Comparison of ENCODE assay signal across 10 mouse cellular contexts in the genomic region with DNA sequence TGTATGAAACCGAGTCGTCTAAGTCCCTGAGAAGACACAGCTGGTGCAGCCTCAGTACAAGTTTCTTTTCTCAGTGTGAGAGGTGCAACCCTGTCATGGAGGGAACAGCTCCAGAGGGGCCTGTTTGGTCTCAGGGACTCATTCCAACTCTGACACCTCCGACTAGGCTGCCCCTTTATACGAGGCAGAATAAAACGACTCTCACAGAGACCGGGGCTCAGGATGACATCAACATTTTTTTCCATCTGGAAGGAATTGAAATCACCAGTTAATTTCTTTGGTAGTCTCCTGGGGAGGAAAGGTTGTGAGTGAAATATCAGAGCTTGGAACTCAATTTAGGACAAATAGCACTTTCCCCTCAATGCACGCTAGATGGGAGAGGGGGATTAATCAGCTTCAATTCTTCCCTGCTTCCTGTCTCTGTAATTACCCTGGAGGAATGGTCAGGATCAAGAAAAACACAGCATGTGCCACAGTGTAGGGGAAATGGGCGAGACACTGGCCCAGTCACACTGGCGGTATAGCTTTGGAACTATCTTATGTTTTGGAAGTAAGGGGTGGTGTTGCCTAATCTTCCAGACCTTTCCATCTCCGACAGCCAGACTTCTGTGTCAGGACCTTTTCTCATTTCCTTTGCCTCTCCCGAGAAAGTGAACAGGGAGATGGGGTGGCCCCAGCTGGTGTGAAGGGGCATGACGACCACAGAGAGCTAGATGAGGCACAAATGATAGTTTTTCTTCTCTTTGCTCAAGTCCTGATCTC. TPM values are rescaled to one million over a fixed set of nuclear protein-coding genes. Genes with fewer than 3 reads are reported as not detected.
A peak's percentile ranks its signal among the peaks of the same experiment; 100 is the strongest.
DNase-seq lines count a peak whose midpoint lies in the region; ATAC-seq lines count a peak whose summit lies in the region.
"Had no signal": no experiment of that assay in that cellular context is flagged by ENCODE, and none has a peak within 500 bp of the region (broad histone marks: within the 10 kb centered on the region; RNA-seq: fewer than 3 reads in every experiment).

No protein-coding gene starts in this region.

- peak overlapping the region; percentile 75 for H3K27ac ChIP-seq in kidney, embryonic 14.5 days (ENCODE audit: low read depth, low read length)
- H3K27ac ChIP-seq in forebrain, embryonic 16.5 days (ENCODE audit: low read length), result no peak overlapping the region
- H3K27ac ChIP-seq: liver, embryonic 13.5 days had no signal

- H3K27me3 ChIP-seq in kidney, embryonic 14.5 days (ENCODE audit: control insufficient read depth, insufficient read depth, low read length), result no peaks in the 10 kb centered on the region
- H3K27me3 ChIP-seq in forebrain, embryonic 16.5 days (replicated peaks; ENCODE audit: control insufficient read depth, insufficient read depth, low read length), result no peaks in the 10 kb centered on the region
- H3K27me3 ChIP-seq: liver, embryonic 13.5 days had no signal

- no peak for DNase-seq in kidney, adult 9 months
- DNase-seq in heart, postnatal 4 days, result peak; percentile 65
- DNase-seq in lung, postnatal 4 days, result peak; percentile 68 to 87
- DNase-seq in ovary, postnatal 14 days (ENCODE audit: low spot score), result no peak
- DNase-seq in adrenal gland, postnatal 36 days, result no peak
- no peak for DNase-seq in layer of hippocampus, postnatal 36 days
- DNase-seq: liver, embryonic 13.5 days had no signal

- WGBS in kidney, embryonic 14.5 days, result 27% methylated on average over 12 of the region's 12 CpGs
- WGBS in forebrain, embryonic 16.5 days, result 27% methylated on average over 12 of the region's 12 CpGs

- H3K4me2 ChIP-seq in kidney, embryonic 14.5 days (replicated peaks; ENCODE audit: low read depth, low read length), result no peak overlapping the region
- H3K4me2 ChIP-seq in forebrain, embryonic 16.5 days (ENCODE audit: low read length), result no peak overlapping the region
- H3K4me2 ChIP-seq: liver, embryonic 13.5 days had no signal

- H3K4me3 ChIP-seq in kidney, embryonic 14.5 days (ENCODE audit: low read length), result no peak overlapping the region
- H3K4me3 ChIP-seq in forebrain, embryonic 16.5 days (replicated peaks; ENCODE audit: low read length), result no peak overlapping the region
- H3K4me3 ChIP-seq: liver, embryonic 13.5 days had no signal

- H3K9ac ChIP-seq in kidney, embryonic 14.5 days (ENCODE audit: low read depth, low read length), result no peak overlapping the region
- no peak overlapping the region for H3K9ac ChIP-seq in forebrain, embryonic 16.5 days (replicated peaks; ENCODE audit: low read depth, low read length)
- H3K9ac ChIP-seq: liver, embryonic 13.5 days had no signal

- no peaks in the 10 kb centered on the region for H3K36me3 ChIP-seq in kidney, embryonic 14.5 days (ENCODE audit: control insufficient read depth, insufficient read depth, low read length)
- no peaks in the 10 kb centered on the region for H3K36me3 ChIP-seq in forebrain, embryonic 16.5 days (ENCODE audit: control insufficient read depth, insufficient read depth)
- H3K36me3 ChIP-seq: liver, embryonic 13.5 days had no signal

- ATAC-seq in kidney, embryonic 14.5 days (ENCODE audit: low FRiP score, low TSS enrichment), result peak; percentile 95
- peak; percentile 62 for ATAC-seq in forebrain, embryonic 16.5 days
- ATAC-seq: CD4-positive, CD25-positive, alpha-beta regulatory T cell, adult 4 months had no signal

- no peaks in the 10 kb centered on the region for H3K4me1 ChIP-seq in kidney, embryonic 14.5 days (ENCODE audit: control insufficient read depth, insufficient read depth, low read length)
- H3K4me1 ChIP-seq in forebrain, embryonic 16.5 days (replicated peaks; ENCODE audit: control insufficient read depth, insufficient read depth, low read length), result peaks cover 7% of the 10 kb centered on the region
- H3K4me1 ChIP-seq: liver, embryonic 13.5 days had no signal

- no peaks in the 10 kb centered on the region for H3K9me3 ChIP-seq in kidney, embryonic 14.5 days (ENCODE audit: control insufficient read depth, low read length)
- H3K9me3 ChIP-seq in forebrain, embryonic 16.5 days (ENCODE audit: control insufficient read depth, low read length), result no peaks in the 10 kb centered on the region
- H3K9me3 ChIP-seq: liver, embryonic 13.5 days had no signal

RNA-seq across cellular contexts. Expression of gene Nepro, which starts 28.1 kb away (rescaled TPM):
- polyA plus RNA-seq in kidney, embryonic 14.5 days (2014; fragmentation: Nextera tagmentation; extraction: Ambion mirVana), result 7.3 and 11.8 TPM in 2 replicates
- polyA plus RNA-seq in forebrain, embryonic 16.5 days (2015; fragmentation: Nextera tagmentation; extraction: Ambion mirVana), result 4.9 and 5.6 TPM in 2 replicates
- total RNA-seq in heart, postnatal 4 days (2021), result 1 to 10 TPM; 6.9 to 7.0 TPM
- total RNA-seq in adrenal gland, postnatal 36 days (2021), result 10 to 100 TPM; 11.0 to 12.6 TPM
- total RNA-seq in layer of hippocampus, postnatal 36 days (2021), result 1 to 10 TPM; 5.4 to 6.0 TPM

RNA-seq across cellular contexts. Expression of gene Gtpbp8, which starts 50.1 kb away (rescaled TPM):
- 29.5 and 33.0 TPM in 2 replicates for polyA plus RNA-seq in kidney, embryonic 14.5 days (2014; fragmentation: Nextera tagmentation; extraction: Ambion mirVana)
- 35.9 and 38.5 TPM in 2 replicates for polyA plus RNA-seq in forebrain, embryonic 16.5 days (2015; fragmentation: Nextera tagmentation; extraction: Ambion mirVana)
- 10 to 100 TPM; 12.4 to 16.9 TPM for total RNA-seq in heart, postnatal 4 days (2021)
- 10 to 100 TPM; 18.2 to 19.1 TPM for total RNA-seq in adrenal gland, postnatal 36 days (2021)
- total RNA-seq in layer of hippocampus, postnatal 36 days (2021), result 10 to 100 TPM; 24.7 to 25.1 TPM

Comparison
In these comparisons a context has a peak if more than half of its experiments do, and no peak if none do; other contexts are left out.
1. DNase-seq: peak in heart, postnatal 4 days (single experiment) and lung, postnatal 4 days (2 of 2); none in kidney, adult 9 months (single experiment), ovary, postnatal 14 days (single experiment), adrenal gland, postnatal 36 days (0 of 2) and layer of hippocampus, postnatal 36 days (0 of 2).